Mouse (Mus musculus) lung, adult 2 months (tissue): ENCODE measurements around the gene 1500009C09Rik. TPM values are rescaled to one million over a fixed set of nuclear protein-coding genes. Genes with fewer than 3 reads are reported as not detected.

Experiments
- DNase-seq: peaks from one replicate; pipeline ENCODE4 v3.0.0; 2022
- H3K4me1 ChIP-seq: fragments of 200-500 bp; 2 replicates; pipeline ENCODE4 v1.6.1; 2011; ENCODE audit warnings: low read length; ENCODE audit not compliant: control insufficient read depth, insufficient read depth
- H3K4me3 ChIP-seq: fragments of 200-500 bp; replicated peaks from 2 replicates; pipeline ENCODE3; 2011; ENCODE audit warnings: low read depth, mild to moderate bottlenecking, control low read depth, low read length; ENCODE audit errors: extremely low read depth
- CTCF ChIP-seq: fragments of 200-500 bp; IDR thresholded peaks from 2 replicates; pipeline ENCODE4 v1.5.1; 2011; ENCODE audit warnings: mild to moderate bottlenecking, low read length, control low read depth; ENCODE audit not compliant: insufficient read depth
- POLR2A ChIP-seq: fragments of 200-500 bp; IDR thresholded peaks from 2 replicates; pipeline ENCODE4 v1.6.1; 2011; ENCODE audit warnings: low read depth, mild to moderate bottlenecking, control low read depth, low read length, borderline replicate concordance; ENCODE audit errors: extremely low read depth
- WGBS: fragments of 180-500 bp; shearing (Covaris S2); methylation state at CpG from one replicate; pipeline ENCODE4 v1.1.7; 2018; 5-methylcytosine and 5-hydroxymethylcytosine counted together
- polyA plus RNA-seq: library from polyadenylated mRNA; depleted of rRNA; stranded (reverse); fragments of >200 nt; gene quantifications from 2 replicates; pipeline ENCODE4 v1.2.3, GENCODE M21; 2012; rRNA removed

The 1500009C09Rik gene
- polyA plus RNA-seq, 1 experiment, result not detected

DNA sequence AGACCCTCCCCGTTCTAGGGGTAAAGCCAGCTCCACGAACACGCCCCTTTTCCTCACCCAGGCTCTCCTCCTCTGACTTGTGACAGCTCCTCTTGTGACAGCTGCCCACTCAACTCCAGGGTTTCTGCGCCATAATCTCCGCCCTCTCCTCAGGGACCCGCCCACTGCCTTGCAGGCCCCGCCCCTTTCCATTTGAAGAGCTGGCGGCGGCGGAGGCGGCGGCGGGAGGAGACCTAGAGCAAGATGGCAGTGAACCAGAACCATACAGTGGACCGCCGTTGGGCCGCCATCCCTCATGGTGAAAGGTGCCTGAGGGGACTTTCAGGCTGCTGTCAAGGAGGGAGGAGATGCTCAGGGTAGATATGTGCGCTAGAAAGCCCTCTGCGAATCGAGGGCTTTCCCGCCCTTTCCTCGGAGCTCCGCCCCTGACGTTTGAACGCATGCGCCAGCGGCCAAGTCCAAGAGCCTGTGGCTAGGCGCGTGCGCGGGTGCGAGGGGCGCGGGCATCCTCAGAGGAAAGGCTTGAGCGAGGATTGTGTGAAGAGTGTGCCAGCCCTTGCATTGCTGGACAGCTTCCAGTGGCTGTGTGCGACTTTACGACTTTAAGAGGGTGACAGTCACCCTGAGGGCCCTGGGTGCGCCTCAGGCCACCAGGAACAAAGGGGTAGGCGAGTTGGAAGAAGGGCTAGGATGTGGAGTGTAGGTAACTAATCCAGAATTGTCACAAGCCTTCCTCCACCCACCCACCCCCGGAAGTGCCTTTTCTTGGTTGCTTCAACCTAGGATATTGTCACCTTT, 46.8 kb downstream of the 1500009C09Rik start, which contains the start of gene Wbp2nl:
Wbp2nl (plus strand) TSS at position 191 of the 798 bp plus-strand sequence.
- TF ChIP-seq POLR2A (no peak), CTCF (no peak)
- H3K4me3 ChIP-seq, result no peak within 1 kb of the TSS
- H3K4me1 ChIP-seq, result no peaks in the 10 kb centered on the region
- DNase-seq, result no peak
- WGBS, result 59% methylated on average over 39 of the region's 39 CpGs

DNA sequence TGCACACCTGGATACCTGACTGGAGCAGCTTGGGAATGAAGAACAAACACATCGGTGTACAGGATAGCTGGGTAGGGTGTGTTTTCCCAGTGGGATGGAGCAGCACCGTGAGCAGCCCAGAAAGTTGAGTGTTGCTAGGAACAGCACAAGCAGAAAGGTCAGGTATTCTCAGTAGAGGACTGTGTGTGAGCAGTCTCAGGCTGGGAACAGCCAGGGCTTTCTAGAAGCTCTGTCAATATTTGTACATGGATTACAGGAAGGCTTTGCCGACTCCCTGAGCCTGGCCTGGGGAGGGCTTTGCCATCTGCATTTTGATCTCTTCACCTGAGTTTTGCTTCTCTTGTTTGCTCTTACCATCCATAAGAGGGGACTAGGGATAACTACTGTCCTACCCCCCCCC, 54.9 kb downstream of the 1500009C09Rik start:
- TF ChIP-seq POLR2A (no peak), CTCF (no peak)
- no peak for DNase-seq
- Histone ChIP-seq H3K4me3 (no peak overlapping the region), H3K4me1 (no peaks in the 10 kb centered on the region)
- 60% methylated on average over 3 of the region's 3 CpGs for WGBS

DNA sequence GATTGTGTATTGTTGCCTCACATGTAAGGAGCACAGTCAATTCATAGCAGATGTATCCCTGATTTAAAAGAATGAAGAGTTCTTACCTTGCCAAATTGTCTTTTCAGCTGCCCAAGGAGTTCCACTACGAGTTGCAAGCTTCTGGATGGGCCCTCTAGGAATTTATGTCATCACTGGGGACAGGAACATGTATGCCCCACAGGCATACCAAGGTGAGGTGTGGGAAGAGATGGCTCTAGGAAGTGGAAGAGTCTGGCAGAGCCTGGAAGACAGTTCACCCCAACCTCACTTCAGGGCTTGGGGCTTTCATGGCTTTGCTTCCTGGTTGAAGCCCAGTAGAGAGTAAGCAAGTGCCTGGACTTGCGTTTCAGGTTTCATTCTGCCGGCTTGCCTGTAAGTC, 56.2 kb downstream of the 1500009C09Rik start:
- TF ChIP-seq CTCF (no peak), POLR2A (no peak)
- no peaks in the 10 kb centered on the region for H3K4me1 ChIP-seq
- no peak overlapping the region for H3K4me3 ChIP-seq
- 67% methylated on average over 3 of the region's 3 CpGs for WGBS
- no peak for DNase-seq

Other genes starting within 250 kb of the 1500009C09Rik start
- gene Desi1, start 218.5 kb upstream of the 1500009C09Rik start, polyA plus RNA-seq, result 24.0 and 31.1 TPM in 2 replicates
- 54.7 and 56.6 TPM in 2 replicates for gene Snu13, start 204.8 kb upstream of the 1500009C09Rik start, polyA plus RNA-seq
- not detected in 2 replicates for gene 4930407I10Rik, start 193.2 kb upstream of the 1500009C09Rik start, polyA plus RNA-seq
- not detected in 2 replicates for gene Mei1, start 182.4 kb upstream of the 1500009C09Rik start, polyA plus RNA-seq
- gene Ccdc134, start 124.5 kb upstream of the 1500009C09Rik start, polyA plus RNA-seq, result 7.9 and 10.9 TPM in 2 replicates
- 261 and 292 TPM in 2 replicates for gene Srebf2, start 105.2 kb upstream of the 1500009C09Rik start, polyA plus RNA-seq
- gene Shisa8, start 39.6 kb upstream of the 1500009C09Rik start, polyA plus RNA-seq, result 0.40 and 1.00 TPM in 2 replicates
- gene Tnfrsf13c, start 28.0 kb upstream of the 1500009C09Rik start, polyA plus RNA-seq, result 4.4 and 4.9 TPM in 2 replicates
- 1.8 and 3.4 TPM in 2 replicates for gene Cenpm, start 7.6 kb upstream of the 1500009C09Rik start, polyA plus RNA-seq
- gene Sept3, start 22.5 kb downstream of the 1500009C09Rik start, polyA plus RNA-seq, result 3.9 and 4.6 TPM in 2 replicates
- gene Wbp2nl, start 46.6 kb downstream of the 1500009C09Rik start, polyA plus RNA-seq, result not detected in 2 replicates
- gene Naga, start 86.5 kb downstream of the 1500009C09Rik start, polyA plus RNA-seq, result 167 and 189 TPM in 2 replicates
- 1.8 and 2.4 TPM in 2 replicates for gene Pheta2, start 86.5 kb downstream of the 1500009C09Rik start, polyA plus RNA-seq
- gene Smdt1, start 86.6 kb downstream of the 1500009C09Rik start, polyA plus RNA-seq, result 189 and 202 TPM in 2 replicates
- 183 and 193 TPM in 2 replicates for gene Ndufa6, start 101.9 kb downstream of the 1500009C09Rik start, polyA plus RNA-seq
- 84.6 and 90.2 TPM in 2 replicates for gene Cyp2d22, start 127.9 kb downstream of the 1500009C09Rik start, polyA plus RNA-seq
- not detected in 2 replicates for gene Cyp2d11, start 141.6 kb downstream of the 1500009C09Rik start, polyA plus RNA-seq
- gene Cyp2d10, start 154.8 kb downstream of the 1500009C09Rik start, polyA plus RNA-seq, result 0.43 and 0.65 TPM in 2 replicates
- gene Cyp2d9, start 181.0 kb downstream of the 1500009C09Rik start, polyA plus RNA-seq, result 0.97 and 1.3 TPM in 2 replicates